Mouse (Mus musculus) limb, embryonic 14.5 days (tissue): ENCODE measurements around the gene Abi1. TPM values are rescaled to one million over a fixed set of nuclear protein-coding genes. Genes with fewer than 3 reads are reported as not detected.

ENCODE experiments used
- ATAC-seq: fragments of 200-750 bp; cut with Nextera tagmentation; 2 replicates; pipeline ENCODE4 v1.8.0; 2017; ENCODE audit warnings: low read depth, moderate number of reproducible peaks, moderate TSS enrichment; ENCODE audit not compliant: low FRiP score
- DNase-seq: peaks from one replicate; pipeline ENCODE4 v3.0.0-alpha.2; 2015; ENCODE audit warnings: low spot score
- H3K27ac ChIP-seq: fragments of 300-500 bp; sonication (generic); replicated peaks from 2 replicates; pipeline ENCODE4 v1.5.1; 2014; ENCODE audit warnings: low read depth, mild to moderate bottlenecking, low read length, moderate library complexity, mixed read lengths
- H3K27me3 ChIP-seq: fragments of 300-500 bp; sonication (generic); 2 replicates; pipeline ENCODE4 v1.6.1; 2014; ENCODE audit warnings: low read length, mixed read lengths; ENCODE audit not compliant: control insufficient read depth, insufficient read depth
- H3K36me3 ChIP-seq: fragments of 300-500 bp; sonication (generic); 2 replicates; pipeline ENCODE4 v1.6.1; 2014; ENCODE audit warnings: mild to moderate bottlenecking, low read length, moderate library complexity, mixed read lengths; ENCODE audit not compliant: control insufficient read depth, insufficient read depth
- H3K4me1 ChIP-seq: fragments of 300-500 bp; sonication (generic); 2 replicates; pipeline ENCODE4 v1.6.1; 2014; ENCODE audit warnings: antibody characterized with exemption, low read length, mixed read lengths; ENCODE audit not compliant: control insufficient read depth, insufficient read depth
- H3K4me2 ChIP-seq: fragments of 300-500 bp; sonication (generic); replicated peaks from 2 replicates; pipeline ENCODE4 v1.6.1; 2014; ENCODE audit warnings: low read depth, mild to moderate bottlenecking, low read length, moderate library complexity; ENCODE audit not compliant: severe bottlenecking
- H3K4me3 ChIP-seq: fragments of 300-500 bp; sonication (generic); replicated peaks from 2 replicates; pipeline ENCODE4 v1.5.1; 2014; ENCODE audit warnings: low read length
- H3K9ac ChIP-seq: fragments of 300-500 bp; sonication (generic); 2 replicates; pipeline ENCODE4 v1.6.1; 2014; ENCODE audit warnings: mild to moderate bottlenecking, low read depth, low read length, moderate library complexity; ENCODE audit not compliant: severe bottlenecking
- H3K9me3 ChIP-seq: fragments of 300-500 bp; sonication (generic); 2 replicates; pipeline ENCODE4 v1.6.1; 2016; ENCODE audit warnings: low read length; ENCODE audit not compliant: control insufficient read depth
- POLR2A ChIP-seq: fragments of 200-500 bp; IDR thresholded peaks from 2 replicates; pipeline ENCODE4 v1.8.0; 2012; ENCODE audit warnings: inconsistent platforms, mild to moderate bottlenecking, moderate library complexity, borderline replicate concordance; ENCODE audit not compliant: insufficient read depth, insufficient read length; ENCODE audit errors: extremely low read depth
- WGBS: fragments of 180-500 bp; shearing (Covaris S2); extraction: QIAGEN DNeasy Blood & Tissue Kit; methylation state at CpG from one replicate; pipeline ENCODE4 v1.1.7; 2014; 5-methylcytosine and 5-hydroxymethylcytosine counted together
- polyA plus RNA-seq, 2 experiments: library from polyadenylated mRNA; depleted of rRNA in 1 of 2; stranded (reverse) in 1 of 2; unstranded in 1 of 2; fragments of >200 nt; fragmentation: Nextera tagmentation in 1 of 2; extraction: Ambion mirVana in 1 of 2; gene quantifications; 2 replicates each; pipeline versions ENCODE4 v1.2.1 to v1.2.3; 2012 to 2014

The Abi1 gene
- polyA plus RNA-seq, 2 experiments = 51.1 to 81.1 TPM

DNA sequence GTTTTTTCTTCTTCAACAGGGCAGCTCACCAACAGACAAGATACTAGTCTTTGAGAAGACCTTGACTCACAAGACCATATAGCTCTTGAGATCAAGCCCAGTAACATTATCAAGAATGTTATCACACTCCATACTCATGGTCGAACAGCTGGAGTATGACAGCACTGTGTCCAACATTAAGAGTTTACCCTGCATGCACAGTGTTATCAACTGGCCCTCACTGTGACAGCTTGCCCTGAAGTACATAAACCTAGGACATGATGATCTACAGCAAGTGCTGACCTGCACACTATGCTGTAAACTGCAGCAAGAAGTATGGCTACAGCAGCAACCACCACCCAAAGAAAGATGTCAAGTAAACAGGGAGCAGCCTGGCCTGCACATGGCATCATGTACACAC, 13.7 kb downstream of the Abi1 start:
- Histone ChIP-seq H3K4me3 (no peak overlapping the region), H3K36me3 (peaks cover 3% of the 10 kb centered on the region; the same call in 1 of the 2 replicates), H3K4me2 (no peak overlapping the region), H3K4me1 (no peaks in the 10 kb centered on the region), H3K27ac (no peak overlapping the region), H3K9ac (no peak overlapping the region), H3K9me3 (no peaks in the 10 kb centered on the region), H3K27me3 (no peaks in the 10 kb centered on the region)
- ATAC-seq = no peak
- no peak for DNase-seq
- WGBS = 83% methylated on average over 1 of the region's 1 CpGs
- TF ChIP-seq POLR2A = no peak

DNA sequence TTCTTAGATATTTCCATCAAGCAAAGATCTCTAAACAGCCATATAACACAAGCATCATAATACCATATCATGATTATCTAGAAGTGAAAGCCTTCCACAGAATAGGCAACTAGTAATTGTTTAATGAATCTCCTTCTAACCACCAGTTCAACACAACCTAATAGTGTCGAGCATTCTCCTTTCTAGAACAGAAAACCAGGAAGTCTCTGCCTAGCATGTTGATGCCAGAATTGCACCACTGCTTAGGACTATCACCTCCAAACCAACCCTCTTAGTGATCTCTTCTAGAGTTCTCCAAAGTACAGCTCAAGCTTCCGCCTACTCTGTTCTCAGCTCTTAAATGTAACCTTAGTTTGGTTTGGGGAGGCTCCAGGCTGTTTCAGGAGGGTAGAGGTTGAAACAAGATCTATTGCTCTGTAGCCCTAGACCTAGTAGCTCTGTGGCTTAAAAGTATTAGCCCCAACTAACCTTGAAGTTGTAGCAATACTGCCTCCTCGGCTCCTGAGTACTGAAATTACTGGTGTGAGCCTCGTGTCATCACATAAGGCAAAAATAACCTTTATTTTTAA, 16.2 kb downstream of the Abi1 start:
- TF ChIP-seq POLR2A = no peak
- 95% methylated on average over 4 of the region's 4 CpGs for WGBS
- Histone ChIP-seq H3K27ac (no peak overlapping the region), H3K9me3 (no peaks in the 10 kb centered on the region), H3K9ac (no peak overlapping the region), H3K4me1 (no peaks in the 10 kb centered on the region), H3K4me3 (no peak overlapping the region), H3K36me3 (no peaks in the 10 kb centered on the region), H3K27me3 (no peaks in the 10 kb centered on the region), H3K4me2 (no peak overlapping the region)
- no peak for ATAC-seq
- no peak for DNase-seq

DNA sequence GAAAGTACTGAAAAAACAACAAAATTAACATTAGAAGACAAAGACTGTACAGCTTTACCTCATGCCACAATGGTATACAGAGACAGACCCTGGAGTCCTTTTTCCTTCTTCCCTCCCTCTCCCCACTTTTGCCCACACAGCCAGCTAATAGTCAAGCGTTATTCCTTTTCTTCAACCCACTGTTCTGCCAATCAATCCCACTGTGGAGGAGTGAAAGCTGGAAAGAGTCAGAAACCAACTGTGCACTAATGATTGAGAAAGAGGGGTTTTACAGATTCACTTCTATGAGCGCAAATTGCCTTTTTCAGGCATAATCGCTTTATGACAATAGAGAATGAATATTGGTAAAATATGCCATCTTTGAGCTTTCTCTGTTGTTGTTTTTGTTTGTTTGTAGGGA, 17.0 kb downstream of the Abi1 start:
- WGBS = 83% methylated on average over 3 of the region's 3 CpGs
- no peaks in the 10 kb centered on the region for H3K9me3 ChIP-seq
- no peaks in the 10 kb centered on the region for H3K27me3 ChIP-seq
- H3K27ac ChIP-seq = no peak overlapping the region
- DNase-seq (no peak), ATAC-seq (no peak)
- no peak overlapping the region for H3K4me2 ChIP-seq
- H3K36me3 ChIP-seq = no peaks in the 10 kb centered on the region
- no peak for TF ChIP-seq POLR2A
- no peaks in the 10 kb centered on the region for H3K4me1 ChIP-seq
- no peak overlapping the region for H3K4me3 ChIP-seq
- no peak overlapping the region for H3K9ac ChIP-seq

DNA sequence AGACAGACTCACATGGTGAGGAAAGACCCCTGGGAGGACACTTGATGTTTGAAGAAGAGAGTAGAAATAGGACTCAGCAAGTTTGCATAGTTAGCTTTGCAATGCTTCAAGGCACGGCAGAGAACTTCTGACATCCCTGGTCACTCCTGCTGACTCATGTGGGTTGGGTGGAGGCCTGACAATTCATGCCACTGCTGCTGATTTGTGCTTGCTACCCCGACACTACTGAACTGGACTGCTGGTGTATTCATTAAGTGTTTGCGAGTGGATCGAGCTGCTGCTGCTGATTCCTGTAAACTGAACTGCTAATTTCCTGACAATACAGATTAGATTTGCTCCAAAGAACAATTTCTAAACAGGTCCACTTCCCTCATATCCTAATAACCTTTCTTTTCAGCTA, 18.3 kb downstream of the Abi1 start:
- no peak for TF ChIP-seq POLR2A
- DNase-seq (no peak), ATAC-seq (no peak)
- Histone ChIP-seq H3K4me3 (no peak overlapping the region), H3K27ac (no peak overlapping the region), H3K4me1 (no peaks in the 10 kb centered on the region), H3K27me3 (no peaks in the 10 kb centered on the region), H3K4me2 (no peak overlapping the region), H3K9ac (no peak overlapping the region), H3K36me3 (no peaks in the 10 kb centered on the region), H3K9me3 (no peaks in the 10 kb centered on the region)
- 46% methylated on average over 4 of the region's 4 CpGs for WGBS

DNA sequence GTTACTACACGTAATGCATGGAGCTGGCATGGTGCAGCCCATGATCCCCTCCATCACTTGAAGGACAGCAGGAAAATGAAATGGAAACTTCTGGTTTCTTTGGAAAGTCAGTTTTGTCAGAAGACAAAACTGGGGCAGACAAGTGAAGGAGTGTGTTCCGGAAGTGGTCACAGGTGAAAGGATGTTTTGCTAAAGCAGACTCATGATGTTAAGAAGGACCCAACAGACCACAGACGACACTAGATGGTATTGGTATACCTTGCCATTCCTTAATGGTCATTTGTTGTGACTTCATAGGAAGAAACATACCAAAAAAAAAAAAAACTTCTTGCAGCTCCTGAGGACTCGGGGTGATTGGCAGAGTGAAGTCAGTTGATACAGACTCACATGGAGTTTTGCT, 18.7 kb downstream of the Abi1 start:
- Histone ChIP-seq H3K4me1 (no peaks in the 10 kb centered on the region; the same call in 1 of the 2 replicates), H3K9me3 (no peaks in the 10 kb centered on the region), H3K27ac (no peak overlapping the region), H3K4me3 (no peak overlapping the region), H3K27me3 (no peaks in the 10 kb centered on the region), H3K36me3 (no peaks in the 10 kb centered on the region), H3K9ac (no peak overlapping the region), H3K4me2 (no peak overlapping the region)
- DNase-seq (no peak), ATAC-seq (no peak)
- WGBS = 91% methylated on average over 4 of the region's 4 CpGs
- TF ChIP-seq POLR2A = no peak

DNA sequence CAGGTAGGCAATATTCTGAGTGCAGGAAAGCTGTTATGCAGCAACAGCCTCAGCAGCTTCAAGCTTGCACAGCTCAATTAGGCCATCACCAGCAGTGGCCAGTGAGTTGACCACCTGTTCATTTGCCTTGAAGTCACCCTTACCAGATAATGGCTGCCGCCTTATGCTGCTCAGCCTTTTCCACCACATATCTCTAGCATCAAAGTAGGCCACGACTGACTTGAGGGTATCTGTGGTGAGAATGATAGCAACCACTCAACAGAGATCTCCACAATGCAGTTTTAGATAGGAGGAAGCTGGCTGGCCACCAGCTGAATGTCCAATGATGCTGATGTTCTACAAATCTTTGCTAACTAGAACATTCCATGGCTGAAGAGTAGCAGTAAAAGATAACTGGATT, 20.9 kb downstream of the Abi1 start:
- H3K27me3 ChIP-seq = no peaks in the 10 kb centered on the region
- TF ChIP-seq POLR2A = no peak
- no peaks in the 10 kb centered on the region for H3K9me3 ChIP-seq
- ATAC-seq = no peak
- WGBS = 91% methylated on average over 2 of the region's 2 CpGs
- no peaks in the 10 kb centered on the region; the same call in 1 of the 2 replicates for H3K4me1 ChIP-seq
- no peak overlapping the region for H3K4me3 ChIP-seq
- DNase-seq = no peak
- H3K36me3 ChIP-seq = no peaks in the 10 kb centered on the region
- H3K27ac ChIP-seq = no peak overlapping the region
- no peak overlapping the region for H3K4me2 ChIP-seq
- H3K9ac ChIP-seq = no peak overlapping the region
